Mouse (Mus musculus) v-Abl transformed pro-B cells (cell line): Measurements from ENCODE around the gene Arl6.

Experiments
- in situ Hi-C, 2 experiments: fragments of 400-800 bp; cut with MboI; formaldehyde crosslinking; loops; one replicate each; pipeline ENCODE4 v1.15.1; 2025; ENCODE audit not compliant: unreplicated experiment in 2 of 2

Gene Arl6

DNA sequence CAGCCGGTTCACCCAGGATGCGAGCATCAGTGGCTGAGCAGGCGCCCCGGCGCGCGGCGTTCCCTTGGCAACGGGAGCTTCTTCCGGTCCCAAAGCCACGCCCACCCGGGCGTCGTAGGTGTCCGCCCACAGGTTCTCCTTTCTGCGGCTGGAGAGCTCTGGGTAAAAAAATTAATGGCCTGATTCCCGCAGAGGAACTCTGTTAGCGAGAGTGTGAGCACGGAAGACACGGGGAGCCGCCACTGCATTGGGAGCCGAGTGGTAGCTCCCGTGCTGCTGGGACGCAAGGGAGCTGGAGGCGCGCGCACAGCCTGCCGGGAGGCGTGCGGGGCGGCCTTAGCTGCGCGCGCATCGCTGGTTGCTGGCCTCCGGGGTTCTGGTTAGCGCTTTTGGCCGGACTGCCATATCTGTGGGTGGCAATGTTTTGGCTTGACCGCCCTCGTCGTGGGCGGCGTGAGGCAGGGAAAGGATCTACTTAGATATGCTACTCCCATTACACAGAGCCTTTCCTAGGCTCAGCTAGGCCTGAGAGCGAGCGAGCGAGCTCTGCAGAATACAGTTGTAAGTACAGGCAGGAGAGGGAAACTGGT, at the start of gene Arl6:
Gene Arl6 (minus strand): TSS at position 290 of the 590 bp plus-strand sequence.
- in situ Hi-C loops: no loop called here

DNA sequence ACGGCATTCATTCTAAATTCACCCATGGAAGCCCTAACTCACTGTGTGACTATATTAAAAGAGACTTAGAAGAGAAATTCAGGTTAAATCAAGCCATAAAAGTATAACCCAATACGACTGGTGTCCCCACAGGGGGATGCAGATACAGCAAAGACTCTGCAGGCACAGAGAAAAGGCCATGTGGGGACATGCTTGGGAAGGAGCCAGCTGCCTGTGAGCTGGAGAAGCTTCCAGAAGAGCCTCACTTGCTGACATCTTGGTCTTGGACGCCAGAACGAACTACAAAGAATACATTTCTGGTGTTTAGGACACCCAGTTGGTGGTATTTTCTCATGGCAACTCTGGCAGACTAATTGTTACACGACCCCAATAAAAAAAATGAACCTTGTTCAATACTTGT, 45.9 kb upstream of the Arl6 start:
- in situ Hi-C loops: loop anchor here (5.0 to 25.0 kb wide), 5 partner anchors 750 to 1260 kb away; no protein-coding TSS in a partner anchor

DNA sequence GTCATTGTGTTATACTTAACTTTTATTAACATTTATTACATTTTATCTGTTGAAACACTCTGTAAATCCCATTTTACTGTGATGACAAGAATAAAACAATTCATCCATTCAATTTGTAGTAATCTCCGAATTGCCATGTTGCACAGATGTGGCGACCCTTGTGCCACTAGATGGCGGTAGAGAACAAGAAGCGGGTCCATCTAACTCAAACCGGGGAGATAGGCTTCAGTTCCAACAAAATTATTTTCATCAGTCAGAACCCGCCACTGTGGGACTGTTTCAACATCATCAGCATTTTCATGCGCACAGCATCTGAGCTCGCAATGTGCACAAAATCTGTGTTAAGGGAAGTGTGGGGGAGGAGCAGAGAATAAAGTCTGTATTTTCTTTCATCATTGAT, 44.2 kb upstream of the Arl6 start:
- in situ Hi-C loops: loop anchor here (10.0 to 25.0 kb wide), 3 partner anchors 751 to 1261 kb away; no protein-coding TSS in a partner anchor

DNA sequence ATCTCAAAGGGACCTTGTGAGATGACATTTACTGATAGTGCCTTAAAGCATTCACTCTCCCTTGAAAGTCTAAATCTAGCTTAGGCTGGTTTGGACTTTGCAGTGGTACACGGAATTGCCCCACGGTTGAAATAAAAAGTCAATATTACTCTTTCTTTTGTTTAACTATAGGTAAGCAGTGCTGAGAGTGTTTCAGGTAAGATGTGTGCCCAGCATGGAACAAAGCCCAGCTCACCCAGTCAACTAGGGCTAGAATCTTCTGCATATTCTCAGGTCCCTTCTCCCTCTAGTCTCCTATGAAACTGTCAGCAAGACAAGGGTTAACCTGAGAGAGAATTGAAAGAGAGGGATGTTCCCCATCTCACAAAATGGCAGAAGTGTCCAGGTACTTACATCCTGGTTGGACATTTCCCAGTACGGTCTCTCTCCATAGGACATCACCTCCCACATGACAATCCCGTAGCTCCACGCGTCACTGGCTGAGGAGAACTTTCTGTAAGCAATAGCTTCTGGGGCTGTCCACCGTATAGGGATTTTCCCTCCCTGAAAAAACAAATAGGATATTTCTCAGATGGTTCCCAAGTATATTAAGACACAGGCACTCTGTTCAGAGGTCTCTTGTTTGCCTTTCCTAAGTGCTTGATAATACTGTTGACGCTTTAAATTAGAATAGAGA, 43.2 kb upstream of the Arl6 start:
- in situ Hi-C loops: loop anchor here (10.0 to 25.0 kb wide), 3 partner anchors 752 to 1262 kb away; no protein-coding TSS in a partner anchor

DNA sequence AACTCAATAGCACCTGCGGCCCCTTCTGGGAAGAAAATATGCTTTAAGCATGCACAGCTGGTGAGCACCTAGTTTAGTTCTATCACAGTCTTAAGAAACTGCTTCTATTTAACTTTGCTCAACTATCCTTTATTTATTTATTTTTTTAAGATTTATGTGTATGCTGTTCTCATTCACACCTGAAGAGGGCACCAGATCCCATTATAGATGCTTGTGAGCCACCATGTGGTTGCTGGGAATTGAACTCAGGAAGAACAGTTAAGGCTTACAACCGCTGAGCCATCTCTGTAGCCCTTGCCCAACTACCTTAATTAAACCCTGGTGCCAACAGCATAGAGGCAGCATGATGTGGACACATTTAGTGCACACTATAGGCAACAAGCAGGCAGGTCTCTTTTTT, 27.7 kb upstream of the Arl6 start:
- in situ Hi-C loops: no loop called here

DNA sequence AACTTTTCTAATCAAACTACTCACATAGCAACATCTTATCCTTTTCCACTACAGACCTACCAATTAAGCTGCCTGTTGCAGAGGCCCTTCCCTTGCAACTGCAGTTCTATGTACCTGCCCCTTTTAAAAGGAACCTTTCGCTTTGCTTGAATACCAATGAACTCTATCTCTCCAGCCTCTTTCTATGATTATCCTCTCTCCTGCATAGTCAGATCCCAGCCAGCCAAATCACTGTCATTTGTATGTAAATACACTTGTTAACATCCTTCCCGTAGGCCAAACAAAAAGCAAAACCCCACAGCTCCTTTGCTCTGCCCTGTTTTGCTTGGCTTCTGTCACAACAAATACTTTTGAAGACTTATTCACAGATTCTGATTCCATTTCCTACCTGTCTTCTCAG, 4.6 kb upstream of the Arl6 start:
- in situ Hi-C loops: no loop called here

DNA sequence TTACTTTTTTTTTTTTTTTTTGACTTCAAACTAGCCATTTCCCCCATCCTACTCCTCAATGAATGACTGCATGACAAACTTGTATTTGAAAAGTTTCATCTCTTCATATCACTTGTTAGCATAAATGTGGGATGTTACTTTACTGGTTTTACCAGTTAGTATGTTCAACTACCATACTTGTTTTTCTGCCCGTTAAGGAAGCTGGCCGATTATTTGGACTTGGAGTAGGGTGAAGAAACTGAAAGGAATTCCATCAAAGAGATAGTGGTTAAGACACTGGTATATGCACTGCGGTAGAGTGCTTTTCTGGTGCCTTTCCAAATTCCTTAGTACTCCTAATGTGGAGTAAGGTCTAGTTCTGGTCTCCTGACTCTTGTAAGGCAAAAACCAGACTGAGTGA, 794 bp upstream of the Arl6 start:
- in situ Hi-C loops: no loop called here

DNA sequence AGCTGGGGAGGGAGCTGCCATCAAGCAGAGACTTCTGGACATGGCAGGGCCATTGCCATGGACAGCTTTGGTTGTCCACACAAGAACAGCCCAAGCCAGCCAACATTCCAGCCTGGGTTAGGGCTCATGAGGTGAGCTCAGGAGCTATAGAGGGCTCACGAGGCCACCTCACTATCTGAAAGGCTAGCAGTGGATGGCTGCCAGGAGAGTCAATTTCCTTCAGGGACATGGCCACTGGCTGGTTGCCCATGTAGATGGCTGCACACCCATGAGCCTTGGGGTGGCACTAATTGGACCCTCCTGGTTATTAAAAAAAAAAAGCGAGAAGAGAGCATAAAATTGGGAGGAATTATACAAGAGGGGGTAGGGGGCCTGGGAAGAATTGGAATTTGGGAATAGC, 4.6 kb downstream of the Arl6 start:
- in situ Hi-C loops: no loop called here

DNA sequence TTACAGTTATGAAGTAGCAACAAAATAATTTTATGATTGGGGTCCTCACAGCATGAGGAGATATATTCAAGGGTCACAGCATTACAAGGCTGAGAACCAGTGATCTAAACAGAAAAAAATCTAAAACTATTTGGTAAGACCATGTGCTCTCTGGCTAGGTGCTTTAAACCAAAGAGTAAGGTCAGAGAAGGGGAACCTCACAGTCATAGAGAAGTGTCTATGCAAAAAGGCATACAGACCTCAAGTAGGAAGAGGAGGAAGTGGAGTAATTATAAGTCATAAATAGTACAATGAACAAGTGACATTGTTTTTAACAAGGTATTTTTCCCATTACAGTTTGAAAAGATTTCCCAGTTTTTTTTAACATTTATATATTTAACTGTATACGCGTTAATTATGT, 17.6 kb downstream of the Arl6 start:
- in situ Hi-C loops: loop anchor here (25.0 kb wide), 2 partner anchors 984 to 1159 kb away; partner anchors contain the start of gene E330017A01Rik (in 1 of the 2)

DNA sequence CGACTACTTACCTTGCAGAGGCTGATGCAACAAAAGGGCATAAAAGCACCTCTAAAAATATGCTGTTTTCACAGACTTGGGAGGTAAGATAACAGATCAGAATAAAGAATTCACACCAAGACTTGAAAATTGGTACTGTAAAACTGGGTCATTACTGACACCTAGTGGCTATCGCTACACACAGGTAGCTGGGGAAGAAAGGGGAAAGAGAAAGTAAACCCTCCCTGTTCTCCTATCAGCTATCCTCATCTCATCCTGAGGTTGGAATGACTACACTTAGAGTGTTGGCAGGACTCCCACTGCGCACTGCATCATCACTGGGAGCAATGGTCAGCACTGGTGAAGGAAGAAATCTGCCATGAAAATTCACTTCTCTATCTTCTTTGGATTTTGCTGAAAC, 22.0 kb downstream of the Arl6 start:
- in situ Hi-C loops: loop anchor here (5.0 to 25.0 kb wide), 4 partner anchors 140 to 1155 kb away; partner anchors contain the start of gene E330017A01Rik (in 1 of the 2)

DNA sequence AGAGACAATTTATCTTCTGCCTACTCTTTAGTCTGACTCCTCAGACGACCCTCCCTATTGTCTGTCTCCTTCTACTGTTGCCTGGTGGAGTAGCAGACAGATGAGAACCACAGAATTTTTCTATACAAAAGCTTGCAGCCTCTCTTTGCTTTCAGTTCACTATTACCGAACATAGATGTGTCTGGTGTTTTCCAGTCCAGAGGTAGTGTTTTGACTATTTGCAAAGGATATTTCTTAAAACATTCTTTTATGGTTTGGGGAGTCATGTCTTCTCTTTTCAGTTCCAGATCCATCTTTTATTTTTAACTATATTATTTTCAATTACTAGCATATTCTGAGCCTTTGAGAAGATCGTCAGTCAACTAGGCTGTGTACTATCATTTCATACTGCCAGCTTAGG, 23.5 kb downstream of the Arl6 start:
- in situ Hi-C loops: loop anchor here (5.0 to 25.0 kb wide), 4 partner anchors 138 to 1153 kb away; partner anchors contain the start of gene E330017A01Rik (in 1 of the 2)

DNA sequence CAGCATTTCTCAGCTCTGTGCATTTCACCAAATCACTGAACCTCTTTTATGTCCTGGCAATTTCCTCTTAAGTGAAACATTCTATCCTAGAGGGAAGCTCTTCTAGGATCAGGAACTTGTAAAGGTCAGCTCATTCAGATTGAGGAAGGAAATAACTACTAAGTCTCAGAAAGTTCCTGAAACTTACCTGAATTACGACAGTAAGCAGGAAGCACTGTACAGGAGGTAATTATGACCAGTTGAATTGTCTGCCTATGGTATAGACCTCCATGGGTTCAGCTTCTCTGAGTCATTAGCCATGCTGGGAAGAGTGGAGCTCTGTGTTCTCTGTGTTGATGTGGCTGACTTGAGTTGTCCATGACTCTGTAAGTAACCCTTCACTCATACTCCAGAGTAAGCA, 28.4 kb downstream of the Arl6 start:
- in situ Hi-C loops: loop anchor here (25.0 kb wide), 2 partner anchors 973 to 1148 kb away; partner anchors contain the start of gene E330017A01Rik (in 1 of the 2)

DNA sequence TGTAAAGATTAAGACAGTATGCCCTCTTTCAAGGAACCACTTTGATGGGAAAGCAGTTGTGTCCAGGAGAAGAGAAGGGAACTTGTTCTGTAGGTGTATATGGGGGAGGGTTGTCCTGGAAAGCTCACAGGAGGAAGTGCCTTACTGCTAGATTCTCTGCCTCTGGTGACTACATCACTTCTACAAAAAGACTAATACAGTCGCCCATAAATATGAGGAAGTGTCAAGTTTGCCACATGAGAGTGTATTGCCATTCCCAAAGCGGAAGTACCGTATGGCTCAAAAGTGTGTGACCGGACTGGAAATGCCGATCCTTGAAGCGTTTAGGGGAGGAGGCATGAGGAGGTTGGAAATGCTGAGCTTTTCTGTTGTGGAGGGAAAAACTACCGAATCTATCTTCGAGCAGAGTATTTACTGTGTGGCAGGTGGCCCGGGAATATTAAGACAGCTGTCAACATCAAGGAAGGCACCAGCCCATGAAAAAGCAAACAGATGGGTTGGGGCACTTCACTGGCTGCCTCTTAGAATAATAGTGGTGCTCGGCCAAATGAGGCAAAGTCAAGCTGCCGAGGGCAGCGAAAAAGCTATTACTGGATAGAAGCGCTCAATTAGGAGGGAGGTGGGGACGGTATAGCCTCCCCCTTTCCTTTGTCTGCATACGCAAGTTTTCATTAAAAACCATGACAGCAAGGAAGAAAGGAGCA, 35.0 kb downstream of the Arl6 start:
- in situ Hi-C loops: loop anchor here (25.0 kb wide), 2 partner anchors 967 to 1142 kb away; partner anchors contain the start of gene E330017A01Rik (in 1 of the 2)

DNA sequence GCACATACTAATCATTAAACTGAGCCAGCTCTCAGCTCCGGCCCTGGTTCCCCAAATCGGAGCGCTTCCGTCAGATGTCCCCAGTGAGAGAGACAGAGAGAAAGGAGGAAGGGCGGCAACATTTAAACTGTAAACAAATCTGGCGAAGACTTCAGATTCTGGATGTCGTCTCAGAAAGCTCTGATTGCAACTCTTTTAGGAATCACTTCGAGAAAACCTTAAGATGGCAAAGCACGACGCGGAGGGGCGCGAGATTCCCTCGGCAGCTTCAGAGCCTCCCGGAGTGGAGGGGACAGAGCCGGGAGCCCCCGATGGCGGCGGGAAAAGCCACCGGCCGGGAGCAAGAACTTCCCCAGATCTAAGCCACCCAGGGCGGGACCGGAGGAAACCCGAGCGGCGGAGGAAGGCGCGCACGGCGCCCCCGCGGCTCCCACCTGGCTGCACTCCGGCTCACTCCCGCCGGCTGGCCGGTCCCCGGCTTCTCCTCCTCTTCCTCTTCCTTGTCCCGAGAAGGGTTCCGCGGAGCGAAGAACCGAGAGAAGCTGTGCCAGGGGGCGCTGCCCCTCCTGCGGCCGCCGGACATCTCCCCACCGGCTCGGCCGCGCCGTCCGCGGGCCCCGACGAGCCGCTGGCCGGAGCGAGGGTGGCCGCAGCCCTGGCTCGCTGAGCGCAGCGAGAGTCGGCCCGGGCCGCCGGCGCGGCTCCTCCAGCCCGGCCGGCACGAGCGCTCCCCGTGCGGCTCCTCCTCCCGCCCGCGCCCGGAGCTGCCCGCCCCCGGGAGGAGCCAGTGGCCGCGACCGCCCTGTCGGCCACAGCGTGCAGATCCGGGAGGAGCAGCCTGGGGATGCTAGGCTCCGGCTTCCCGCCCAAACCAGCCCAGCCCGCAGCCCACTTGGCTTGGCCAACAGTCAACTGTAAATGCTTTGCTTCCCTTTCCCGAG, 38.6 kb downstream of the Arl6 start, which contains the start of gene Crybg3:
Gene Crybg3 (minus strand): TSS at position 669 of the 941 bp plus-strand sequence.
- in situ Hi-C loops: loop anchor here (25.0 kb wide), 2 partner anchors 963 to 1138 kb away; partner anchors contain the start of gene E330017A01Rik (in 1 of the 2)

DNA sequence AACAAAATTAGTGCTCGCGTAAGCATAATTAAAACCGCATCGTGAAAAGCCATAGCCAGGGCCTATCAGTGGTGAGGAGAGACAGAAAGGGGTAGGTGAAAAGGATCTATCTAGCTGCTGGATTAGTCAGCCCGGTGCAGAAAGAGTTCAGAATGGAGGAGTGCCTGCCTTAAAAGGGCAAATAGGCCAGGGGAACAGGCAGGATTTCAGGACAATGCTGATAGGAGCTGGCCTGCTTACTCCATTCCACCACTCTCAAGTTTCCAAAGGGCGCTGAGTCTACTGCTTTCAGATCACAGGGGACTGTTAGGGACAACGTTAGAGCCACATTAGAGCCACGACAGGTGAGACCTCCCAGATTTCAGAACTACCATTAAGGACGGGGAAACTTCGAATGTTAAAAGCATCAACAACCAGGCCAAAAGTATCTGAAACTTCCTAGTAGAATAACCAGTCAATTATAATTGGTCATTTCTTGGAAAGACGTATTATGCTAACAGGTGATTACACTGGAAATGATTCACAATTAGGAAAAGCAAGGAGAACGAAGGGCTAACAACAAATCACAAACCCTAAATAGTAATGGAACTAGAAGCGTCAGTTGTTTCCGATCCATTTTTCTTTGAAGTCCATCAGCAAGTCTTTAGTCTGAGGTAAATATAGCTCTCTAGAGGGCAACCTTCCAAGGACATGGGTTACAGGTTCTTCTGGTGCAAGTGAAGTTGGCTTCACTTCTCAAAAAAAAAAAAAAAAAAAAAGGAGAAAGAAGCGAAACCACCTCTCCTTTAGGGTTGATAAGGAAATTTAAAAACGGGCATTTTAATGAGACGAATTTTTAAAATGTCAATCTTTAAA, 39.6 kb downstream of the Arl6 start:
- in situ Hi-C loops: loop anchor here (25.0 kb wide), 2 partner anchors 962 to 1137 kb away; partner anchors contain the start of gene E330017A01Rik (in 1 of the 2)

DNA sequence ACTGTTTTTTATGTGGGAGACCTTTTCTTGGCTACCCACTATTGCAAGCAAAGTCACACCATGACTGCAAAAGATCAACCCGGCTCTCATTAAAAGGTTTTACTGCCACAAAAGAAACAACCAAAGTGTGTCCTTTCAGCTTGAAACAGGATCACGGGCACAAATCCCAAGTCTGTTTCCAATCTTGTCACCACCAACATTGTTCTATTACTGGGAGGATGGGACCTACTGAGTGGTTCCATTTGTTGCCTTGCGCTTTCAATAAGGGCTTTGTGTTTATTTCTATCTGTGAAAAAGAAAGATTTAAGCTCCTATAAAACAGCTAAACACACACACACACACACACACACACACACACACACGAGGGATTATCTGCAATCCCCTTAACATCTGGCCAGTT, 40.2 kb downstream of the Arl6 start:
- in situ Hi-C loops: no loop called here

DNA sequence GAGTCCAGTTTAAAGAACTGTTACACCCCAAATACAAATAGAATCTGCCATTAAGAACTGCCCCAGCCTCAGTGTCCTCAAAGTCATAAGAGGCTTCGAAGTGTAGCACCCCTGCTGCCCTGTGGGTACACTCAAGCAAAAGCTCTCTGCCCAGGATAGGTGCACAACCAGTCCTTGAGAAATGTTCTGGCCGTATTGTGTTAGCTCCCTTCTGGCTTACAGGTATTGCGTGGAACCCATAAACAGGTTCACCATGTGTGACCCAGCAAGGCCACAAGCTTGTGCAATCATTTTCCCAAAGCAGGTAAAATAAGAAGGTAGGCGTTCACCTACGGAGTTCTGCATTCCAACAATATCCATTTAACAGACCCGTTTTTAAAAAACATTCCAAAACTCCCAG, 41.9 kb downstream of the Arl6 start:
- in situ Hi-C loops: no loop called here

DNA sequence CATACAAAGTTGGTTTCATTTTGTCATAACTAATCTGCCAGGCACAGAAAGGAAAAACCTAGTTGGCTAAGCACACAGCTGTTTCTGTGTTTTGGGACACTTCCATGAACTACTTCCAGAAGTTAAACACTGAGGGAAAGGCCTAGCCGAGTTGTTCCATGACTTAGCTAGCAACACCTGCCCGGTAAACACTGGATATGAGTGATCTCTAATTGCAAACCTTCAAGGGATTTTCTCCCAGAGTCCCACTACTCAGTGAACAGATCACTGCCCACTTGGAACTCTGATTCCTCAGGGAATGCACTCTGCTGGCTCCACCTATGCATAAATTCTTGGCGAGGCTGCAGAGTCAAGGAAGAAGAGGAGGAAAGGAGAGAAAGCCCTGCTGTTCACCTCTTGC, 44.5 kb downstream of the Arl6 start:
- in situ Hi-C loops: no loop called here

DNA sequence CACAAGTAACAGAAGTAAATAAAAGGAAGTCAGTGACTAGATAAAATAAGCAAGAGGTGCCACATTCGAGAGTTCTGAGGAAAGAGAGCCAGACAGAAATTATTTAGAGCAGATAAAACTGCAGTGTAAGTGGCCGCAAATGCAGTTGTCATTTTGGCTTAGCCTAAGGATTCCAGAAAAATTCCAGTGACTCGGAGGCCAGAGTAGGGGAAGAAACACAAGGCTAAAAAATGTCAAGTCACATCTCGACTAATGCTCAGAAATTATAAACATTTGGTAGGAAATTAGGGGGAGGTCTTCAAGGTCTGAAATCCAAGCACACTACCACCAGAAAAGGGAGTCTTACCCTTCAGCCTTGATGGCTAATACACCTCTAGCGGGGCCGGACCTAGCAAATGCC, 48.4 kb downstream of the Arl6 start:
- in situ Hi-C loops: no loop called here
